Mouse (Mus musculus) heart, adult 18-20 months (tissue): ENCODE measurements at regions not wholly inside any gene's neighbourhood (a gene's known extent, or its start where the extent isn't known, plus 50 kb on each side); places are given as distances from the start of the nearest gene placed in this dataset.

Source experiments
- DNase-seq, 2 experiments: peaks; one replicate each; pipeline ENCODE4 v3.0.0; 2021 to 2022; ENCODE audit warnings: mixed read lengths in 1 of 2

DNA sequence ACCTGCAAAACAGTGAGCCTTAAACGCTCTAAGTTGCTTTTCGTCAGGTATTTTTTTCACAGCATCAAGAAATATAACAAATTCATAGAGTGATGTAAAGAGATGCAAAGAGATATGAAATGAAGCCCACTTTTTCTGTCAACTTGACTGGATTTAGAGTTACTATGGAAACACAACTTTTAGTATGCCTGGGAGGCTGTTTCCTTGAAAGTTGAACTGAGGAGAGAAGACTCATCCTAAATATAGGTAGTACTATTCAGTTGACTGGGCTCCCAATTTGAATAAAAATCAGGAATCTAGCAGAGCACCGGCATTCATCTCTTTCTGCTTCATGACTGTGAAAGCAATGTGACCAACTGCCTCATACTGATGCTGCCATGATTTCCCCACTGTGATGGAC, 509.7 kb downstream of the Synb start:
- DNase-seq, result no peak

DNA sequence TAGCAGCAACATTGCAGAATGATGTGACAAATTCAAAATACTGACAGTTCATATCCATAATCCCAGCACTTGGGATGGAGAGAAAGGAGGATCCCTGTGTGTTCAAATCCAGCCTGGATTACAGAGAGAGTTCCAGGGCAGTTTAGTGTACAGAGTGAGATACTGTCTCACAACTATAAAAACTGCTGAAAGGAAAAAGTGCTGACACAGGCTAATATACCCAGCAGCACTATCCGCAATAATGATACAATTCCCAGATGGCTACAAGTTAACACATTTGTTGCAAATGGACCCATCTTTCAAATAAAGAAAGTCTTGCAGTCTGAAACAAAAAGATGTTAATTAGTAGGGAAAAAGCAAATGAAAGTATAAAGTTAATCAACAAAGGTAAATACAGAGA, 510.9 kb downstream of the Synb start:
- no peak for DNase-seq

DNA sequence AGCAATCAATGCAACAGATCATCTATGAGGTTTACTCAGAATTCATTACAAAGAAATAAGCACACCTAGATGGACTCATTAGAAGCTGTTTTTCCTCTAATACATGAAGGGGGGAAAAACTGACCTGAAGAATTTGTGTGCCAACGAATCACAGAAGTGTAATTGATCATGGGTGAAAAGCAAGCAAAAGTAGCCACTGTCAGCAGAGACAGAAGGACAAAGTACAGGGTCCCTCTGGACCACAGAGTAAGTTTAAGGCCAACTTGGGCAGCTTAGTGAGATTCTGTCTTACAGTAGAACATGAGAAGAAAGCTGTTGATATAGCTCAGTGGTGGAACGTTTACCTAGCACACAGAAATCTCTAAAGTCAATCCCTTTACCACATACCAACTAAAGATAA, 523.7 kb downstream of the Synb start:
- DNase-seq, result no peak

DNA sequence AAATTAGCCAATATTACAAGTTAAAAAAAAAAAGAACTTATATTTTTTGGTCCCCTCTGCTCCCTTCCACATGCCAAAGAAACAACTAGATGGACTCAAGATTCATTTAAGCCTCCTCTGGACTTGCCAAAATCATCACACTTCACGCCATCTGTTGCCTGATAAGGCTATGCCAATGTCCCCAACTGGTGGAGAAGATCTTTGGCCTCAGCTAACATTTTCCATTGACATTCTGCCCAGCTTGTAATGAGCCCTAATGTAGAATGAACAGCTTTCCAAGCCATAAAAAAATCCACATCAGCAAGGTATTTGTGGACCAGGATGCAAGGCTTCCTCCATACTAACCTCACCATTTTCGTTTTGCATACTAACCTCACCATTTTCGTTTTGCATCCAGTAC, 531.2 kb downstream of the Synb start:
- peak; percentile 85 to 86 for DNase-seq

DNA sequence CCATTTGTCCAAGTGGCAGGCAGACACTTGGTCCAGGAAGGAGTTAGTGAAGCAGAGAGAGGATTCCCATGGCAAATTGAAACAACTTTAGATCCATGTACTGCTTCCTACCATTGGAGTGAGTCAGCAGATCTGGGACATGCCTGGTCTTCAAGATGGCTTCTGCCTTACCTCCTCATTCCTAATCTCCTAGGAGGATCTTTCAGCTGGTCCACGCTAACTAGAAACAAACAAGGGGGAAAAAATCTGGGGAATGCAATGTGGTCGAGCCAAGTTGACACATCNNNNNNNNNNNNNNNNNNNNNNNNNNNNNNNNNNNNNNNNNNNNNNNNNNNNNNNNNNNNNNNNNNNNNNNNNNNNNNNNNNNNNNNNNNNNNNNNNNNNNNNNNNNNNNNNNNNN, 549.4 kb downstream of the Synb start:
- no peak for DNase-seq

DNA sequence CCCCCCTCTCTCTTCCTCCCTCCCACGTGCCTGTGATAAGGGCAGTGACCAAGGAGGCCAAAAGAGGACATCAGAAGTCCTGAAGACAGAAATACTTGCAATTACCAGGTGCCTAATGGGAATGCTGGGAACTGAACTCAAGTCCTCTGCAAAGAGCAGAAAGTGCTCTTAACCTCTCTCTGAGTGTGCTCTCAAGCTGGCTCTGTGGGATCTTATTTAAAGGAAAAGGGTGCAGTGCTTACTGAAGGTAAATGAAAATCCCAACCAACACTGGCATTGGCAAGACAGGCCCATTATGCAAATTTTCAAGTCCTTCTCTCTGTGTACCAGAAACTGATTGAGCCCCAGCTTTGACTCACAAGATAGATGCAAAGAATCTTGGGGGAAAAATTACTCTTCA, 555.6 kb downstream of the Synb start:
- no peak for DNase-seq

DNA sequence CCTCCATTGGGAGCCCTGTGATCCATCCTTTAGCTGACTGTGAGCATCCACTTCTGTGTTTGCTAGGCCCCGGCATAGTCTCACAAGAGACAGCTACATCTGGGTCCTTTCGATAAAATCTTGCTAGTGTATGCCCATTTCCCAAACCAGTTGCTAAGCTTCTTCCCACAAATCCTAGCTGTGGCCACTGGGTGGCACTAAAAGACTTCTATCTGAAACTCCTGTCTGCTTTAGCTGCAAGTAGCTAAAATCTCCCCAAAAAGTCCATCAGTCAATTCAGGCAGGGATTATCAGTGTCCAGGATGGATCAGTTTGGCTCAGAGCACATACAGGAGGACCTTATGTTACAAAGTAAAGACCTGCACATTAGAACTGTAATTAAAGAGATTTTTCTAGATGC, 558.3 kb downstream of the Synb start:
- DNase-seq, result peak; percentile 59 to 79

DNA sequence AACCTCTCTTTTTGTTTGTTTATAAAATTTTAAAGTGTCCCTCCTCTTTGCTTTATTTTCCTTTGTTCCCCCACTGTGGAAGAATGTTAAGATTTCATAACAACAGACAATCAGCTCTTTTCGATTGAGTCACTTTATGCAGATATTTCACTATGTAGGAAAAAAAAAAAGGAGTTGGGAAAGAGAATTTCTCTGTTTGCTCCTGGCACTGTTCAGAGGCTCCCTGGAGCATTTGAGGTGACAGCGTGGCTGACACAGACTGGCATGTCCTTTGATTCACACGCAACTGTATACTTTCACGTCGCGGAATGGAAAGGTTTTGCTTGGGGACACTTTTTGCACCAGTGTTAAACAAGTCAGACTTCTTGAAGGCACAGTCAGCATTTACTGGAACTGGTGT, 572.9 kb downstream of the Synb start:
- DNase-seq, result no peak

DNA sequence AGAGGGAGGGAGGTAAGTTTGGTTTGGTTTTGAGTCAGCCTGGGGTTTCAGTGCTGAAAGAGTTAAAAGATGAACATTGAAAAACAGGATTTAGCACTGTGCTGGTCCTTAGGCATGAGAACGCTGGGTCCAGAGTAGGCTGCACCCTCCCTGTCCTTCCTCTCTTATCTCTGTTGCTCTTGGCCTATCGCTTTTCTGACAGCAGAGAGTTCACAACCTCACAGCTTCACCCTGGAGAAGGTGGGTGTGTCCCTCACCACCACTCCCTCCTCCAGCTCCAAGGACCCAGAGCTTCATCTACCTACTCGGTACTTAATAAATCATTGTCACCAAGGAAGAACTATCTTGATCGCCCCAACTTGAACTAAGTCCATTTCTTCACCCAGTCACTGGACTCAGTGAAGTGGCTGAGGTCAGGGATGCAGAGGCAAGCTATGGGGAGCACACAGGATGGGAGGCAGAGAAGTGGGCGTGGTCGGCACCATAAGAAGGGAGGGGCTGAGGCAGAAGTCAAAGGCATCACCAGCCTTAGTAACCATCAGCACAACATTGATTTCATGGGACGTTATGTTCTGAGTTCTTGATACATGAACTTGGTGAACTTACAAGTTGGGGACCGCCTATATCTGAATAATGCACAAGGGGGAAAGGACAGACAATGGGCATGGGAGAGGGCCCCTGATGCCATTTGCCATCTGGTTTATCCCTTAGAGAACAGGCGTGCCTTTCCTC, 574.5 kb downstream of the Synb start:
- peak; percentile 5 to 36 for DNase-seq

DNA sequence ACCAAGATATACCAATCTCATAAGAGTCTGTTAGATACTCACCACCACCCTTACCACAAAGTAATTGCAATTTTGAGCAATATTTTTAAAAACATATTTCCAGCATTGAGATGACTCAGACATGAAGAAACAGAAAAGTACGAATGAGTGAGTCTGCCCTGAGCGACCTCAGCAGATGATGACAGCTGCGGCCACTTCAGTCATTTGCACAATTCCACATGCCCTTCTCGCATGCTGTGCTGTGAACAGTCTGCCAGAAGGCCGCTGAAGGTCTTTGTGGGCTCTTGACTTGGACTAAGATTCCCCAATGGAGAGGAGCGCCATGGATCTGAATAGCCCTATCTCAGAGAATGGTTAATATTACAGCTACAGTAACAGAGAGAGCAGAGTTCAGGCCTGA, 575.3 kb downstream of the Synb start:
- DNase-seq, result no peak
